Mouse (Mus musculus) adrenal gland, adult 8-10 months (tissue): ENCODE data around the gene Mkrn3. TPM values are rescaled to one million over a fixed set of nuclear protein-coding genes. Genes with fewer than 3 reads are reported as not detected.

ENCODE experiments used
- DNase-seq: peaks from one replicate; pipeline ENCODE4 v3.0.0; 2022
- total RNA-seq, 4 experiments: library from RNA; stranded (reverse); gene quantifications; 2 replicates each; pipeline ENCODE4 v1.2.4; 2022

The Mkrn3 gene
- total RNA-seq: 1 to 10 TPM; 1.3 to 2.6 (median 1.8) TPM

DNA sequence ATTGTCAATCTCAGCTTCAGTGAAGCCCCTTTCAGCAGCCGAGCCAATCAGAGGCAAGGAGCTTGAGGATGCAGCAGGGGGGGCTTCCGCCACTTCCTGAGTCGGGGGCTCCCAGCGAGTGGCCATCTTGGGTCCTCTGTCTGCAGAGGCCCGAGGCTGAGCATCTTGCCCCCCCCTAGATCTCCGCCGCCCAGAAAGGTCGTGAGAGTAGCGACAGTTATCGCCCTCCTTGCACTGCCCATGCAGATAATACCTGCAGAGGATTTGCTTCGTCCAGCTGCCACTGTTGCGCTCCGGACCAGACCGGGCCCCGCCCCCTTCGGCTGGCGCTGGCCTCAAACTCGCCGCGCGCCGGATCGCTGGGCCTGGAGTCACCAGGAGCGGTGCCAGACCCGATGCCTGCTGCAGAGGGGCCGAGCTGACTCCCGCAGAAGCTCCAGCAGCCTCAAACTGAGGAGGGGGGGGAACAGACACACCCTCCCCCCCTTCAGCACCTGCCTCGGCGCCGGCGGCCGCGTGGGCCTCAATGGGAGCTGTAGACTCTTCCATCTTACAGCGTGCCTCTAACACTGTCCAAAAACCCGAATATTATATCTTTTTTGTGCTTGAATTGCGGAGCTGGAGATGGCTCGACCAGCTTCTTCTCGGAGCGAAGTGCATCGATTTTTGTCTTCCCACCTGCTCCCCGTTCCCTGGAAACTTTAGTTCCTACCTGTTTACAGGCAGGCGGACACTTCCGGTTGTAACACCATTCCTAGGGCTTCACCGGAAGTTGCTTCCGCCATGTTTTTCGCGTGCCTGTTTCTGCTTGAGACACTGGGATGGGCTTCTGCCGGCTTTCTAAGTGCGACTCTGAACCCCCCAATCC, at the start of gene Mkrn3:
TSS of gene Mkrn3 (minus strand) at position 647 of the 868 bp plus-strand sequence.
- peak; percentile 56 for DNase-seq

- peak; percentile 32 for DNase-seq
These were observed 44.2 kb upstream of the Mkrn3 start, which contains the start of gene Peg12 for GRCm38 (mm10) chr7:62463878-62464755. Gene Peg12, minus strand, starts transcription at chr7:62464510.

DNA sequence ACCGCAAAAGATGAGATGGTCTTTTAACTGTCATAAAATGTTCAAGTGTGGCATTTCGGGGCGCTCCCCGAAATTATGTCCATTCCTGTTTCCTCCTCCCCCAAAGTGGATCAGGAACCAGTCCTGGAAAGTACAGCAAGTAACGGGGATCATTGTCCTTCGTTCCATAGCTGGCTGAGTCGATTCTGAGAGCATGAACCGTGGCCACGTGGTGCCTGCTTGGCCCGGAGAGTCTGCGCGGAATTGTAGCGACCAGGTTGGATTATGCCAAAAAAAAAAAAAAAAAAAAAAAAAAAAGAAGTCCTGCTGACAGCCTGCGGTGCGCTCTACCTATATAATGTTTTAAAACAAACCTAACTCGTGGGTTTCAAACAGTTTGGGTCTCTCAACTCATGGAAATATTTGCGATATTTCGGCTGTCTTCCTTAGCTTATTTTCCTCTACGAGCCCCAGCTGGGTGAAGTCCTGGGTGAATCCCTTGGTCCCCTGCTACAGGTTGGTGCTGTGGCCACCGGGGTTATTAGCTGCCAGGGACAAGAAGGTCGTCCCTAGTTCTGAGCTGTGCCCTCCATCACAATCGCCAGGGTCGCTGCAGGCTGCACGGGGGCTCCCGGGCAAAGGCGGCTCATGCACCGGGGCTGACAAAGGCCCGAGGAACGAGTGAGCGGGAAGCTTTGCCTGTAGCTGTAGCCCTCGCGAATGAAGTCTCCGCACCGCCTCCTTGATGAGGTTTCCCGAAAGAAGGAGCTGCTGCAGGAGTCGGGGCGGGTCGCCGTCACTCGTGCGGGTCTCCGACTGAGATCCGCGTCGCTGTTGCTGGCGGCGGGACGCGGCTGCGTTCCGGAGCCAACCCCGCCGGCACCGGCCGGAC, 43.3 kb upstream of the Mkrn3 start:
- no peak for DNase-seq

- no peak for DNase-seq
These were observed 42.5 kb upstream of the Mkrn3 start for GRCm38 (mm10) chr7:62462229-62463006.

GRCm38 (mm10) chr7:62452353-62452752, 32.4 kb upstream of the Mkrn3 start:
- DNase-seq: no peak

- DNase-seq: no peak
These were observed 25.7 kb upstream of the Mkrn3 start for GRCm38 (mm10) chr7:62445431-62446165.

- no peak for DNase-seq
These were observed 16.5 kb upstream of the Mkrn3 start for GRCm38 (mm10) chr7:62436394-62436793.

DNA sequence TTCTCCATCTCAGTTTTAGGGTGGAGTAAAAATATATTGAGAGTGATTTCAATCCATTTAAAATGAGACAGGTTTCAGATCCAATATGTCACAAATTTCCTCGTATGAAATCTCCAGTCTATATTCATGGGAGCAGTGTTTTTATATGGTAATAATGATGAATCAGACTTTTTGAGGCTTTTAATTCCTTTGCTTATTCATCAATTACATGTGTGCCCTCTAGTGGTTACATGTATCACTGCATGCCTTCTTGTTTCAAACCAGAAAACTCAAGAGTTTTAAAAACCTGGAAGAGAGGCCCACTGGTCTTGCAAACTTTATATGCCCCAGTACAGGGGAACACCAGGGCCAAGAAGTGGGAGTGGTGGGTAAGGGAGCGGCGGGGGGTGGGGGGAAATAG, 13.3 kb upstream of the Mkrn3 start:
- no peak for DNase-seq

- DNase-seq: no peak
These were observed 8.4 kb upstream of the Mkrn3 start for GRCm38 (mm10) chr7:62428337-62428736.

DNA sequence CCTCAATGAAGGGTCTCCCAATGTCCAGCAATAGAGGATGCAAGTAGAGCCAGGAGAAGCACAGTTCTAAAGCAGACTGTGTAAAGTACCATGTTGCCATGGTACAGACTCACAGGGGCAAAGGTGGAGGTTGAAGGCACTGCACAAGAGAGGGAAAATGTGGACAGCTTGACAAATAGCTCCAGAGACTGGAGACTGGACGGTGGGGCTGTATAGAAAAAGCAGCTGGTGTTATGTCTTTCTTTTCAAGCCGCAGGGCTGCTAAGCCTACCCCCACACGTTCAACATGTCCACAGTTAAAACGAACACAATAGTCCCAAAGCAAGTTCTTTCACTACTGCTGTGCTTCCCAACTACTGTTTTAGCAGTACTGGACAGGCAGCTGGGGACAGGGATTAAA, 3.3 kb upstream of the Mkrn3 start:
- no peak for DNase-seq

- DNase-seq: no peak
These were observed 627 bp upstream of the Mkrn3 start for GRCm38 (mm10) chr7:62420566-62420965.

DNA sequence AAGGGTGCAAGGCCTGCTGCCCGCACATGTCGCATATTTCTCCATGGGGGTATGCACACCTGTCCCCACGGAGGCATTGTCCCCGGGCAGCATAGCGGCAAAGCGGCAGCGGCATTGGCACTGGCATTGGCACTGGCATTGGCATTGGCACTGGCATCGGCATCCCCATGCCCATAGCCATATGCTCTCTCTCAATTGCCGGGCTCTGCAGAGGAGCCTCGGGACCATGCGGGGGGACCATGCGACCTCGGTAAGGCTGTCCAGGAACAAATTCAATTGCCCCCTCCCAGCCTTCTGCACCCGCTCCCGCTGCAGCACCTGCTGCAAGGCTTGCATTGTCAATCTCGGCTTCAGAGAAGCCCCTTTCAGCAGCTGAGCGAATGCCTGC, 840 bp downstream of the Mkrn3 start:
- no peak for DNase-seq

GRCm38 (mm10) chr7:62418346-62418745, 1.6 kb downstream of the Mkrn3 start:
- no peak for DNase-seq

GRCm38 (mm10) chr7:62416173-62416572, 3.8 kb downstream of the Mkrn3 start:
- DNase-seq: no peak

GRCm38 (mm10) chr7:62415222-62415621, 4.7 kb downstream of the Mkrn3 start:
- DNase-seq: no peak

DNA sequence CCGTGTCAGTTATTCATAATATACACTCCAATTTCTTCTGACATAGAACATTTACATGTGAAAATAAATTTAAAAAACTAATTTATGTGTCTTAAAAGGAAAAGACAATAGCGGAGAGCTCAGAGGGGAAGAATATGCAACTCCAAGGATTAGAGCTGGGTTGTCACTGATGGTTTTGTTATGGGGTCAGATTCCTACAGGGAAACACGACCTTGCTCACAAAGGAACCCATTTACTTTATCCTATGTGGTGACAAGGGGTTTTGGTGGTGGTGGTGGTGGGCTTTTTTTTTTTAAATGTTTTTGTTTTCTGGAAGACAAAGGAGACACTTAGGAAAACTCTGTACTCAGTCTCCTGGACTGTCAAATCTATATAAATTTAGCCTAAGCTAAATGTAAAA, 12.1 kb downstream of the Mkrn3 start:
- no peak for DNase-seq

DNA sequence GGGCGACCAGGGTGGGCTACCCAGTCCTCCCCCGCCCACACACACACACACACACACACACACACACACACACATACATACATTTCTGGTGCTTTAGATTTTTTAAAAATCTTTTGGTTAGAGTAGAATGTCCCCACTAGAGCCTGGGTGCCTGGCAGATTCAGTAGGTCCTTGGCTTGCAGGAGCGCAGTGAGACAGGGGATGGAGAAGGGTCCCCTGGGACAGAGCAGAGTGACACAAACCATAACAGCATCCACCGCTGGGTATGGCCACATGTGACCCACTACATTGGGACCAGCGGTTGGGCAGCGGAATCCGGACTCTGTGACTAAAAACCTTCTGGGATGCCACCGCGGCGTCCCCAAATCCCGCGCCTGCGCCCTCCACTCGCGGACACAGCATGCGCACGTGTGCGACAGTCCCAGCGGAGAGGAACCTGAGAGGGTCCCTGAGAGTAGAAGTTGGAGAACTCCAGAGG, 13.3 kb downstream of the Mkrn3 start:
- DNase-seq: no peak

GRCm38 (mm10) chr7:62392202-62392601, 27.7 kb downstream of the Mkrn3 start:
- DNase-seq: no peak

- no peak for DNase-seq
These were observed 31.6 kb downstream of the Mkrn3 start for GRCm38 (mm10) chr7:62388291-62388690.

DNA sequence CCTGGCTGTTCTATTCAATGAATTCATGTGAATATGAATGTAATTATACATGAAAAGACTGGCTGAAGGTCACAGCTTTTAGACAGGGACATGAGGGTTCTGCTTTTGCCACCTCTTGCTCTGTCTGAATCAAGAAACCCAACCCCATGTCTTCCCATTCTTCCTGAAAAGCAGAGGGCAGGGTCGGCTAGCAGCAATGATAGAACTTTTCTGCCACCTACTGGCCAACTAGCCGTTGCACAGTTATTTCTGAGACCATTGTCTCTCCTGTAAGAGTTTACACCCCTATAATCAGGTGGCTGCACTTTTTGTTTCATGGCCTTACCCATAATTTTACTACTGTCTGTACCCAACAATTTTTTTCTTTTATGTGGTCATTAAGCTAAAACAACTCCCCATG, 37.5 kb downstream of the Mkrn3 start:
- DNase-seq: no peak

DNA sequence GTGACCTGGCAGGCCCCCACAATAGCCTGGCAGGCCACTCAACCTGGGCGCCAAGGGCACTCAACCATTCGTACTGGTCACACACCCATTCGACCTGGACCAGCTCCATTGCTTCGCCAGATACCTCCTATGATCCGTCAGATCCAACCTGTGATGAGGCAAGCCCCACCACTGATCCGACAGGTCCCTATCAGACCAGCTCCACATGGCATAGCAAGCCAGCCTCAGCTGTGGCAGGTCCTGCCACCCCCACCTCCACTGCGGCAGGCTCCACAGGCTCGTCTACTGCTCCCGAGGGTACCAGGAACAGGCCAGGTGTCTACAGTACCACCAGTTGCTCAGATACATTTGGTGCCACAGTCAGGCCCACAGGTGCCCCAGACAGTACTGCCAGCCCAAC, 41.4 kb downstream of the Mkrn3 start:
- DNase-seq: no peak
